Mouse (Mus musculus): ENCODE results near the gene Zcchc7. TPM values are rescaled to one million over a fixed set of nuclear protein-coding genes. Genes with fewer than 3 reads are reported as not detected.

The Zcchc7 gene
- polyA plus RNA-seq, 1 experiment from 2014 or later, result 40.8 TPM

DNA sequence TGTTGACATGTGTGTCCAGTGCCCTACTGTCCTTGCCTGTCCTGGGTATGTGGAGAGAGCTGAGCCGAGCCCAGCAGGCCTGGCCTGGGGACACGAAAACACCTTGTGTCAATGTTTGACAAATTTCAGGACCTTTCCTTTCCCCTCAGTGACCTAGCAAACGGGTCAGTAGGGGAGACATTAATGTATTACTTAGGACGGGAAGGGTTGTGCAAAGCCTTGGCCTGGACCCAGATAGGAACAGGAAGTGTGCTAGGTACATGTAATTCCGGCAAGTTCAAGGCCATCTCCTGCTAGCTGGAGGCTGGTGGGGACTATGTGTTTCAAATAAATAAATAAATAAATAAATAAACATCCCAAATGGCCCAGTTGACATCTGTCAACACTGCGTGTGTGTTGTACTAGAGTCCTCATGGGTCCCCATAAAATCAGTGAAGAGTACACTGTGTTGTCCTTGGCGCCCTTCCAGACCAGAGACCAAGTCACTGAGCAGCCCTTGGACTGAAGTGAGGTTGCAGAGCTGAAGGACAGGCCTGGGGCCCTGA, 224.2 kb downstream of the Zcchc7 start:
- Histone ChIP-seq H3K9me3 (ENCODE audit: low read length) (no peaks in the 10 kb centered on the region), H3K27me3 (replicated peaks; ENCODE audit: insufficient read depth, low read length) (no peaks in the 10 kb centered on the region), H3K36me3 (ENCODE audit: insufficient read depth, low read length) (no peaks in the 10 kb centered on the region), H3K27ac (ENCODE audit: low read length) (no peak overlapping the region), H3K9ac (replicated peaks; ENCODE audit: low read depth) (no peak overlapping the region), H3K4me3 (ENCODE audit: low read depth, low read length) (no peak overlapping the region), H3K4me2 (replicated peaks; ENCODE audit: low read depth, low read length) (no peak overlapping the region), H3K4me1 (ENCODE audit: insufficient read depth, low read depth, low read length) (peaks cover 10% of the 10 kb centered on the region; the same call in 1 of the 2 replicates)
- 43% methylated on average over 7 of the region's 7 CpGs for WGBS
- no peak for TF ChIP-seq EP300 (IDR thresholded peaks at IDR 0.05)
- no peak for TF ChIP-seq CTCF (IDR thresholded peaks at IDR 0.05)
- ATAC-seq (no peak), DNase-seq (ENCODE audit: low spot score) (no peak)

DNA sequence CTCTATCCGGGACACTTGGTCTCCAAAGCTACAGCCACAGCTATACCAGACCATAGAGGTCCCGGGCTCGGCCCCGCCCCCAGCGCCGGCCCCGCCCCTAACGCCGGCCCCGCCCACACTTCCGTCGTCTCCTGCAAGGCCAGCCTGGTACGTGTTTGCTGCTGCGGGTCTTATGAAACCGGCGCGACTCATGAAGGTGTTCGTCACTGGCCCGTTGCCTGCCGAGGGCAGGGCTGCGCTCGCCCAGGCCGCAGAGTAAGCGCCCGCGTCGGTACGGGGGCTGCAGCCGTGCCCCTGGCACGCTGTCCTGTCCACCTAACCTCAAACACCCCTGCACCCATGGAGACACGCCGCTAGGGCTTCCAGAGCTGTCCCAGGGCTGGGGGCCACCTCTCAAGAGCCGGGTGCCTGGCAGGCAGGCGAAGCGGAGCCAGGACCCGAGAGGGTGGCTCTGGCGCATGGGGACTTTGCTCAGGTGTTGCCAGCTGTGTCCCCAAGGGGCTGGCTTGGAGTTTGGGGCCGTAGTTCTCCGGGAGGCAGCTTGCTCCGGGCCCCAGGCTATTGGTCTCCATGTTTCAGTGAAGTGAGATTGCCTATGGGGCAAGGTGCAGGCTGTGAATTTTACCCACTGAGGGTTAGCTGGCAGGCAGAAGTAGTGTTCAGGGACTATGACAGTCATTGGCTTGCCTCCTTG, 225.8 kb downstream of the Zcchc7 start, which contains the start of gene Grhpr:
Grhpr (plus strand) TSS at position 116 of the 694 bp plus-strand sequence.
- Histone ChIP-seq H3K9ac (replicated peaks; ENCODE audit: low read depth) (peak within 1 kb of the TSS; percentile 61), H3K4me2 (replicated peaks; ENCODE audit: low read depth, low read length) (peak within 1 kb of the TSS; percentile 78), H3K36me3 (ENCODE audit: insufficient read depth, low read length) (no peaks in the 10 kb centered on the region), H3K27ac (ENCODE audit: low read length) (peak within 1 kb of the TSS; percentile 76), H3K27me3 (replicated peaks; ENCODE audit: insufficient read depth, low read length) (no peaks in the 10 kb centered on the region), H3K9me3 (ENCODE audit: low read length) (no peaks in the 10 kb centered on the region), H3K4me3 (ENCODE audit: low read depth, low read length) (peak within 1 kb of the TSS; percentile 52), H3K4me1 (ENCODE audit: insufficient read depth, low read depth, low read length) (peaks cover 10% of the 10 kb centered on the region; the same call in 1 of the 2 replicates)
- DNase-seq (ENCODE audit: low spot score), result peak; percentile 88
- ATAC-seq, result peak; percentile 98
- TF ChIP-seq EP300 (IDR thresholded peaks at IDR 0.05) (no peak), CTCF (IDR thresholded peaks at IDR 0.05) (peak; percentile 57)
- 1% methylated on average over 40 of the region's 40 CpGs for WGBS

Small RNA genes lying within 50 kb of the gene (microRNA-seq; reads per million reads assigned to microRNA genes)
- not detected for gene Gm22639

Other genes with a start within 250 kb of the Zcchc7 start
- gene Pax5, start 45.4 kb upstream of the Zcchc7 start, polyA plus RNA-seq (2015; fragmentation: Nextera tagmentation; extraction: Ambion mirVana), result 0.05 and 0.12 TPM in 2 replicates
- gene Grhpr, start 225.5 kb downstream of the Zcchc7 start, polyA plus RNA-seq (2015; fragmentation: Nextera tagmentation; extraction: Ambion mirVana), result 30.9 and 33.2 TPM in 2 replicates

Measured in lung, postnatal 0 days (tissue).